Mouse (Mus musculus): ENCODE results near the gene Abca17. TPM values are rescaled to one million over a fixed set of nuclear protein-coding genes. Genes with fewer than 3 reads are reported as not detected.

The Abca17 gene
- 0.06 TPM in 1 of 2 replicates, not detected in the other for polyA plus RNA-seq (2014; fragmentation: Nextera tagmentation; extraction: Ambion mirVana)

- H3K9ac ChIP-seq (ENCODE audit: low read depth, low read length): peak within 1 kb of the TSS; percentile 86
- WGBS (ENCODE audit: insufficient replicate concordance): 5% methylated on average over 42 of the region's 42 CpGs
- peaks cover 13% of the 10 kb centered on the region for H3K27me3 ChIP-seq (ENCODE audit: control insufficient read depth, insufficient read depth, low read length)
- peak within 1 kb of the TSS; percentile 97 for H3K4me2 ChIP-seq
- no peaks in the 10 kb centered on the region for H3K9me3 ChIP-seq (replicated peaks; ENCODE audit: control insufficient read depth, low read length)
- no peak within 1 kb of the TSS for H3K27ac ChIP-seq (ENCODE audit: low read depth, low read length)
- 0 out of 2 replicates have a peak, but pooled peaks cover 2% of the 10 kb centered on the region for H3K4me1 ChIP-seq (ENCODE audit: control insufficient read depth, insufficient read depth, low read length)
- H3K4me3 ChIP-seq (ENCODE audit: low read depth, low read length): peak within 1 kb of the TSS; percentile 73
- no peaks in the 10 kb centered on the region for H3K36me3 ChIP-seq (ENCODE audit: control insufficient read depth, insufficient read depth, low read length)
- no peak for ATAC-seq (replicated peaks; ENCODE audit: insufficient number of reproducible peaks, low FRiP score, low TSS enrichment)
Measured at GRCm38 (mm10) chr17:24350926-24351759, at the start of gene Abca17. Gene Abca17, minus strand, starts transcription at chr17:24351068.

- ATAC-seq (replicated peaks; ENCODE audit: insufficient number of reproducible peaks, low FRiP score, low TSS enrichment): no peak
- H3K27me3 ChIP-seq (ENCODE audit: control insufficient read depth, insufficient read depth, low read length): no peaks in the 10 kb centered on the region
- H3K4me1 ChIP-seq (ENCODE audit: control insufficient read depth, insufficient read depth, low read length): no peaks in the 10 kb centered on the region
- H3K36me3 ChIP-seq (ENCODE audit: control insufficient read depth, insufficient read depth, low read length): no peaks in the 10 kb centered on the region
- no peak overlapping the region for H3K9ac ChIP-seq (ENCODE audit: low read depth, low read length)
- H3K4me2 ChIP-seq: no peak overlapping the region
- no peak overlapping the region for H3K4me3 ChIP-seq (ENCODE audit: low read depth, low read length)
- H3K9me3 ChIP-seq (replicated peaks; ENCODE audit: control insufficient read depth, low read length): no peaks in the 10 kb centered on the region
- H3K27ac ChIP-seq (ENCODE audit: low read depth, low read length): no peak overlapping the region
- 86% methylated on average over 7 of the region's 7 CpGs for WGBS (ENCODE audit: insufficient replicate concordance)
Measured at GRCm38 (mm10) chr17:24394456-24394855, 43.6 kb upstream of the Abca17 start.

- H3K9me3 ChIP-seq (replicated peaks; ENCODE audit: control insufficient read depth, low read length): no peaks in the 10 kb centered on the region
- no peak overlapping the region for H3K4me2 ChIP-seq
- H3K4me3 ChIP-seq (ENCODE audit: low read depth, low read length): no peak overlapping the region
- no peaks in the 10 kb centered on the region for H3K27me3 ChIP-seq (ENCODE audit: control insufficient read depth, insufficient read depth, low read length)
- ATAC-seq (replicated peaks; ENCODE audit: insufficient number of reproducible peaks, low FRiP score, low TSS enrichment): no peak
- no peak overlapping the region for H3K9ac ChIP-seq (ENCODE audit: low read depth, low read length)
- 27% methylated on average over 4 of the region's 4 CpGs for WGBS (ENCODE audit: insufficient replicate concordance)
- no peak overlapping the region for H3K27ac ChIP-seq (ENCODE audit: low read depth, low read length)
- no peaks in the 10 kb centered on the region for H3K4me1 ChIP-seq (ENCODE audit: control insufficient read depth, insufficient read depth, low read length)
- no peaks in the 10 kb centered on the region for H3K36me3 ChIP-seq (ENCODE audit: control insufficient read depth, insufficient read depth, low read length)
Measured at GRCm38 (mm10) chr17:24393527-24393926, 42.7 kb upstream of the Abca17 start.

GRCm38 (mm10) chr17:24391149-24391548 lies 40.3 kb upstream of the Abca17 start:
- no peak overlapping the region for H3K4me3 ChIP-seq (ENCODE audit: low read depth, low read length)
- H3K9me3 ChIP-seq (replicated peaks; ENCODE audit: control insufficient read depth, low read length): no peaks in the 10 kb centered on the region
- ATAC-seq (replicated peaks; ENCODE audit: insufficient number of reproducible peaks, low FRiP score, low TSS enrichment): no peak
- no peaks in the 10 kb centered on the region for H3K36me3 ChIP-seq (ENCODE audit: control insufficient read depth, insufficient read depth, low read length)
- 59% methylated on average over 8 of the region's 8 CpGs for WGBS (ENCODE audit: insufficient replicate concordance)
- H3K27me3 ChIP-seq (ENCODE audit: control insufficient read depth, insufficient read depth, low read length): no peaks in the 10 kb centered on the region
- H3K9ac ChIP-seq (ENCODE audit: low read depth, low read length): no peak overlapping the region
- H3K27ac ChIP-seq (ENCODE audit: low read depth, low read length): no peak overlapping the region
- H3K4me1 ChIP-seq (ENCODE audit: control insufficient read depth, insufficient read depth, low read length): no peaks in the 10 kb centered on the region
- no peak overlapping the region for H3K4me2 ChIP-seq

- no peaks in the 10 kb centered on the region for H3K27me3 ChIP-seq (ENCODE audit: control insufficient read depth, insufficient read depth, low read length)
- WGBS (ENCODE audit: insufficient replicate concordance): 2% methylated on average over 2 of the region's 2 CpGs
- H3K4me1 ChIP-seq (ENCODE audit: control insufficient read depth, insufficient read depth, low read length): no peaks in the 10 kb centered on the region
- H3K27ac ChIP-seq (ENCODE audit: low read depth, low read length): no peak overlapping the region
- no peaks in the 10 kb centered on the region for H3K9me3 ChIP-seq (replicated peaks; ENCODE audit: control insufficient read depth, low read length)
- ATAC-seq (replicated peaks; ENCODE audit: insufficient number of reproducible peaks, low FRiP score, low TSS enrichment): no peak
- H3K36me3 ChIP-seq (ENCODE audit: control insufficient read depth, insufficient read depth, low read length): no peaks in the 10 kb centered on the region
- H3K9ac ChIP-seq (ENCODE audit: low read depth, low read length): no peak overlapping the region
- no peak overlapping the region for H3K4me3 ChIP-seq (ENCODE audit: low read depth, low read length)
- H3K4me2 ChIP-seq: no peak overlapping the region
Measured at GRCm38 (mm10) chr17:24389865-24390264, 39.0 kb upstream of the Abca17 start.

- Histone ChIP-seq H3K4me2 (no peak overlapping the region), H3K4me1 (ENCODE audit: control insufficient read depth, insufficient read depth, low read length) (no peaks in the 10 kb centered on the region), H3K27me3 (ENCODE audit: control insufficient read depth, insufficient read depth, low read length) (no peaks in the 10 kb centered on the region), H3K27ac (ENCODE audit: low read depth, low read length) (no peak overlapping the region), H3K9me3 (replicated peaks; ENCODE audit: control insufficient read depth, low read length) (no peaks in the 10 kb centered on the region), H3K36me3 (ENCODE audit: control insufficient read depth, insufficient read depth, low read length) (no peaks in the 10 kb centered on the region), H3K4me3 (ENCODE audit: low read depth, low read length) (no peak overlapping the region), H3K9ac (ENCODE audit: low read depth, low read length) (no peak overlapping the region)
- WGBS (ENCODE audit: insufficient replicate concordance): 84% methylated on average over 5 of the region's 5 CpGs
- ATAC-seq (replicated peaks; ENCODE audit: insufficient number of reproducible peaks, low FRiP score, low TSS enrichment): no peak
Measured at GRCm38 (mm10) chr17:24388711-24389110, 37.8 kb upstream of the Abca17 start.

GRCm38 (mm10) chr17:24383789-24384188 lies 32.9 kb upstream of the Abca17 start:
- Histone ChIP-seq H3K4me3 (ENCODE audit: low read depth, low read length) (no peak overlapping the region), H3K36me3 (ENCODE audit: control insufficient read depth, insufficient read depth, low read length) (0 out of 2 replicates have a peak, but pooled peaks cover 3% of the 10 kb centered on the region), H3K9ac (ENCODE audit: low read depth, low read length) (no peak overlapping the region), H3K4me1 (ENCODE audit: control insufficient read depth, insufficient read depth, low read length) (no peaks in the 10 kb centered on the region), H3K4me2 (no peak overlapping the region), H3K9me3 (replicated peaks; ENCODE audit: control insufficient read depth, low read length) (no peaks in the 10 kb centered on the region), H3K27me3 (ENCODE audit: control insufficient read depth, insufficient read depth, low read length) (no peaks in the 10 kb centered on the region), H3K27ac (ENCODE audit: low read depth, low read length) (no peak overlapping the region)
- ATAC-seq (replicated peaks; ENCODE audit: insufficient number of reproducible peaks, low FRiP score, low TSS enrichment): no peak
- 81% methylated on average over 8 of the region's 8 CpGs for WGBS (ENCODE audit: insufficient replicate concordance)

- 73% methylated on average over 2 of the region's 2 CpGs for WGBS (ENCODE audit: insufficient replicate concordance)
- Histone ChIP-seq H3K4me1 (ENCODE audit: control insufficient read depth, insufficient read depth, low read length) (0 out of 2 replicates have a peak, but pooled peaks cover 4% of the 10 kb centered on the region), H3K9me3 (replicated peaks; ENCODE audit: control insufficient read depth, low read length) (no peaks in the 10 kb centered on the region), H3K4me3 (ENCODE audit: low read depth, low read length) (no peak overlapping the region), H3K9ac (ENCODE audit: low read depth, low read length) (no peak overlapping the region), H3K36me3 (ENCODE audit: control insufficient read depth, insufficient read depth, low read length) (peaks cover 3% of the 10 kb centered on the region), H3K27ac (ENCODE audit: low read depth, low read length) (no peak overlapping the region), H3K4me2 (no peak overlapping the region), H3K27me3 (ENCODE audit: control insufficient read depth, insufficient read depth, low read length) (no peaks in the 10 kb centered on the region)
- no peak for ATAC-seq (replicated peaks; ENCODE audit: insufficient number of reproducible peaks, low FRiP score, low TSS enrichment)
Measured at GRCm38 (mm10) chr17:24378496-24378895, 27.6 kb upstream of the Abca17 start.

- Histone ChIP-seq H3K9ac (ENCODE audit: low read depth, low read length) (no peak overlapping the region), H3K27me3 (ENCODE audit: control insufficient read depth, insufficient read depth, low read length) (no peaks in the 10 kb centered on the region), H3K4me2 (no peak overlapping the region), H3K36me3 (ENCODE audit: control insufficient read depth, insufficient read depth, low read length) (no peaks in the 10 kb centered on the region; the same call in none of the 2 replicates), H3K4me1 (ENCODE audit: control insufficient read depth, insufficient read depth, low read length) (0 out of 2 replicates have a peak, but pooled peaks cover 4% of the 10 kb centered on the region), H3K9me3 (replicated peaks; ENCODE audit: control insufficient read depth, low read length) (no peaks in the 10 kb centered on the region), H3K4me3 (ENCODE audit: low read depth, low read length) (no peak overlapping the region), H3K27ac (ENCODE audit: low read depth, low read length) (no peak overlapping the region)
- ATAC-seq (replicated peaks; ENCODE audit: insufficient number of reproducible peaks, low FRiP score, low TSS enrichment): no peak
- 84% methylated on average over 6 of the region's 6 CpGs for WGBS (ENCODE audit: insufficient replicate concordance)
Measured at GRCm38 (mm10) chr17:24375886-24376285, 25.0 kb upstream of the Abca17 start.
